19 mouse cellular contexts compared by ENCODE assay signal in the genomic region with DNA sequence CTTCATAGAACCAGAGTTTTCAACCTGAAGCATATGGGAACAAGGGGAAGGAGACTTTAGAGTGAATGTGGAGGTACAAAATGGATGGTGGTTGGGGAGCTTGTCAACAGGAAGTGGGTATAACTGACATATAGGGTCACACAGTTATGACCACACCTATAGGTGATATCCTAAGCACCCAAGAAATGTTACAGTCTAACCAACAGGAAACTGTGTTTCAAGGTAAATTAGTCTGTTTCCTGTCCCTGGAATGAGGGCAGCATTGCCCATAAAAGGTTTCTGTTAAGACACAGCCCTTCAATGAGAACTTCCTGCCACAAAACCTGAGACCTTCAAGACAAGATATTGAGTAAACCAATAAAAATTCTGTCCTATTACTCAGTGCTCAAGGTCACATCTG. TPM values are rescaled to one million over a fixed set of nuclear protein-coding genes. Genes with fewer than 3 reads are reported as not detected.
DNase-seq lines count a peak whose midpoint lies in the region; ATAC-seq lines count a peak whose summit lies in the region.
"Had no signal": no experiment of that assay in that cellular context is flagged by ENCODE, and none has a peak within 500 bp of the region (broad histone marks: within the 10 kb centered on the region; RNA-seq: fewer than 3 reads in every experiment).

No protein-coding gene starts in this region.

- peak; percentile 74 for DNase-seq in 416B (ENCODE audit: low read depth)
- DNase-seq in CD4-positive, CD25-positive, alpha-beta regulatory T cell, adult 2 months (ENCODE audit: low read depth, low spot score), result peak; percentile 69
- DNase-seq in frontal cortex, postnatal 10 days (ENCODE audit: low spot score in 2 of 2), result no peak
- DNase-seq in cerebellum, postnatal 25 days, result no peak
- no peak for DNase-seq in adrenal gland, postnatal 10 days
- DNase-seq: cerebellum, adult 2 months; kidney, adult 9 months; kidney, postnatal 25 days; liver, postnatal 0 days; lung, postnatal 36 days had no signal

- peak; percentile 32 to 66; a peak in 2 of 4 replicates for ATAC-seq in hematopoietic stem cell, adult 5-6 weeks (replicated peaks in 1 of 2; ENCODE audit: insufficient read depth in 1 of 2, low FRiP score in 2 of 2, low TSS enrichment in 1 of 2, low read depth in 1 of 2, poor library complexity in 2 of 2, severe bottlenecking in 2 of 2)
- ATAC-seq in neutrophil, adult 5-6 weeks (ENCODE audit: extremely low read depth, insufficient number of reproducible peaks, low FRiP score, poor library complexity, severe bottlenecking), result peak; percentile 60
- ATAC-seq: intestine, embryonic 15.5 days; liver, postnatal 0 days had no signal

RNA-seq across cellular contexts. Expression of gene Lcn4, which starts 2.3 kb away (rescaled TPM):
- not detected in 2 replicates for total RNA-seq in hematopoietic stem cell, adult 5-6 weeks (2017)
- 1.2 and 1.7 TPM in 2 replicates for total RNA-seq in neutrophil, adult 5-6 weeks (2017)
- not detected for total RNA-seq in adrenal gland, postnatal 10 days (2021)
- total RNA-seq: CH12.LX; gastrocnemius, adult 8-10 months; heart, adult 8-10 months; layer of hippocampus, adult 8-10 months; left cerebral cortex, postnatal 36 days; MEL had no signal

RNA-seq across cellular contexts. Expression of gene Fam69b, which starts 40.5 kb away (rescaled TPM):
- 28.3 and 57.6 TPM in 2 replicates for total RNA-seq in hematopoietic stem cell, adult 5-6 weeks (2017)
- not detected in 2 replicates for total RNA-seq in neutrophil, adult 5-6 weeks (2017)
- 10 to 100 TPM in 1 of 2 experiments, 1 to 10 TPM in 1; 9.1 to 17.1 TPM for total RNA-seq in adrenal gland, postnatal 10 days (2021)

Comparison
In these comparisons a context has a peak if more than half of its experiments do, and no peak if none do; other contexts are left out.
1. DNase-seq: peak in 416B (single experiment) and CD4-positive, CD25-positive, alpha-beta regulatory T cell, adult 2 months (single experiment); none in frontal cortex, postnatal 10 days (0 of 2), cerebellum, postnatal 25 days (0 of 2) and adrenal gland, postnatal 10 days (single experiment).
2. RNA of gene Fam69b, which starts 40.5 kb away (total RNA-seq): 28.3 to 57.6 TPM in hematopoietic stem cell, adult 5-6 weeks and 9.1 to 17.1 TPM in adrenal gland, postnatal 10 days; not detected in neutrophil, adult 5-6 weeks; every median in the first group is over 10 times any median in the second.